Mouse (Mus musculus) liver, postnatal 0 days (tissue): ENCODE data around the gene Nrbp1. TPM values are rescaled to one million over a fixed set of nuclear protein-coding genes. Genes with fewer than 3 reads are reported as not detected.
A peak's percentile ranks its signal among the peaks of the same experiment; 100 is the strongest.

Experiments used
- ATAC-seq: fragments of 200-750 bp; cut with Nextera tagmentation; 2 replicates; pipeline ENCODE4 v1.8.0; 2017; ENCODE audit warnings: mild to moderate bottlenecking, moderate library complexity
- DNase-seq: peaks from one replicate; pipeline ENCODE4 v3.0.0-alpha.2; 2016
- H3K27ac ChIP-seq: fragments of 300-500 bp; sonication (generic); 2 replicates; pipeline ENCODE4 v1.5.1; 2014; ENCODE audit warnings: antibody characterized with exemption, moderate library complexity, mild to moderate bottlenecking, low read depth
- H3K27me3 ChIP-seq: fragments of 300-500 bp; sonication (generic); 2 replicates; pipeline ENCODE4 v1.6.1; 2014; ENCODE audit warnings: low read length, control low read depth, mixed read lengths; ENCODE audit not compliant: insufficient read depth
- H3K36me3 ChIP-seq: fragments of 300-500 bp; sonication (generic); replicated peaks from 2 replicates; pipeline ENCODE4 v1.6.1; 2014; ENCODE audit warnings: mild to moderate bottlenecking, control low read depth, low read length, moderate library complexity, mixed read lengths; ENCODE audit not compliant: insufficient read depth
- H3K4me1 ChIP-seq: fragments of 300-500 bp; sonication (generic); 2 replicates; pipeline ENCODE4 v1.6.1; 2014; ENCODE audit warnings: antibody characterized with exemption, mild to moderate bottlenecking, control low read depth; ENCODE audit not compliant: insufficient read depth
- H3K4me2 ChIP-seq: fragments of 300-500 bp; sonication (generic); 2 replicates; pipeline ENCODE4 v1.6.1; 2014; ENCODE audit warnings: low read depth, mild to moderate bottlenecking, low read length, moderate library complexity, mixed read lengths
- H3K4me3 ChIP-seq: fragments of 300-500 bp; sonication (generic); 2 replicates; pipeline ENCODE4 v1.5.1; 2014; ENCODE audit warnings: low read depth, low read length
- H3K9ac ChIP-seq: fragments of 300-500 bp; sonication (generic); replicated peaks from 2 replicates; pipeline ENCODE4 v1.6.1; 2014; ENCODE audit warnings: mild to moderate bottlenecking, moderate library complexity
- H3K9me3 ChIP-seq: fragments of 300-500 bp; sonication (generic); 2 replicates; pipeline ENCODE4 v1.6.1; 2016; ENCODE audit warnings: mild to moderate bottlenecking, control low read depth, low read length, mixed read lengths
- CTCF ChIP-seq: sonication (generic); IDR thresholded peaks from 2 replicates; pipeline ENCODE4 v1.5.1; 2016; ENCODE audit warnings: antibody characterized with exemption, low read depth
- EP300 ChIP-seq: IDR thresholded peaks from 2 replicates; pipeline ENCODE4 v1.6.1; 2016; ENCODE audit warnings: antibody characterized with exemption, low read depth, mild to moderate bottlenecking
- WGBS: fragments of 180-500 bp; shearing (Covaris S2); extraction: QIAGEN DNeasy Blood & Tissue Kit; methylation state at CpG from one replicate; pipeline ENCODE4 v1.1.7; 2014; ENCODE audit not compliant: insufficient replicate concordance; 5-methylcytosine and 5-hydroxymethylcytosine counted together
- polyA plus RNA-seq: library from polyadenylated mRNA; unstranded; fragments of >200 nt; fragmentation: Nextera tagmentation; extraction: Ambion mirVana; gene quantifications from 2 replicates; pipeline ENCODE4 v1.2.1, GENCODE M21; 2015

Gene Nrbp1
- polyA plus RNA-seq: 42.9 and 43.0 TPM in 2 replicates

DNA sequence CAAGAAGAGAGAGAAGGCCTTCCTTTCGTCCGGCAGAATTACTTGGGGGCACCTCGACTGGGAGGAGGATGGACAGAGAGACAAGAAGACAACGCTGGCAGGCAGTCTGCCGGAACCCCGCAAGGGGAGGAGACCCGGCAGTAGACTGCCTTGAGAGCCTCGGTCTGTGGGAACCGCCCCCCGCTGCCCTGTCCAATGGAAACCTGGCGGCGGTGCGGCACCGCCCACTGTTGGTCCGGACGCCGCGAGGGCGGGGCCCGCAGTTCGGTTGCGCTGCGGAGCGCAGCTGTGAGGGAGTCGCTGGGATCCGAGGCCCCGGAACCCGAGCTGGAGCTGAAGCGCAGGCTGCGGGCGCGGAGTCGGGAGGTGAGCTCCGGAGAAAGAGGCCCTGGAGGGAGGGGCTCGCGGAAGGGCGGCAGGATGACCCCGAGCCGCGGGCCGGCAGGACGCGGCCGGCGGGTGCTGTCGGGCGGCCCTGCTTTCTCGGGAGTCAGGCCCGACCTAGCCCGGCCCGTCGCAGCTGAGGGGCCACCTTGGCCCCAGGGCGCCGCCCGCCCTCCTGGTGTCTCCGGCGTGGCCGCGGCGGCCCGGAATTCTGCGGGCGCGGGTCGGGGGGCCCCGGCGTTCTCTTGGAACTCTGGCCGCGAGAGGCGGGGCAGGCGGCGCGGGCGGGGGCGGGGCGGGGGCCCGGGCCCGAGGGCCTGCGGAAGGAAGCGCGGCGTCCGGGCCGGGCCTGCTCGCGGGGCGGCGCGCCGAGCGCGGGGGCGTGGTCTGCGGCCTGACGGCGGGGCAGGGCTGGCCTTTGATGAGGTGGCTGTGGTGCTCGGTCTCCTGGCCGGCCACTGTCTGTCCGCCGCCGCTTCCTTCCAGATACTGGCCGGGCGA is at the start of gene Nrbp1, which contains the start of gene Gm9970:
TSS of gene Nrbp1 (plus strand) at position 228 of the 885 bp plus-strand sequence.
TSS of gene Gm9970 (minus strand) at position 596 of the 885 bp plus-strand sequence.
- Histone ChIP-seq H3K4me3 (peak within 1 kb of the TSS; percentile 93), H3K9me3 (no peaks in the 10 kb centered on the region), H3K9ac (peak within 1 kb of the TSS; percentile 96), H3K36me3 (peaks cover 22% of the 10 kb centered on the region), H3K27me3 (no peaks in the 10 kb centered on the region), H3K27ac (peak within 1 kb of the TSS; percentile 98), H3K4me2 (peak within 1 kb of the TSS; percentile 92), H3K4me1 (peaks cover 8% of the 10 kb centered on the region)
- peak; percentile 98 for ATAC-seq
- TF ChIP-seq EP300: no peak
- peak; percentile 7; the same call in 1 of the 2 replicates for TF ChIP-seq CTCF
- under 1% methylated on average over 81 of the region's 103 CpGs for WGBS
- peak; percentile 97 for DNase-seq

DNA sequence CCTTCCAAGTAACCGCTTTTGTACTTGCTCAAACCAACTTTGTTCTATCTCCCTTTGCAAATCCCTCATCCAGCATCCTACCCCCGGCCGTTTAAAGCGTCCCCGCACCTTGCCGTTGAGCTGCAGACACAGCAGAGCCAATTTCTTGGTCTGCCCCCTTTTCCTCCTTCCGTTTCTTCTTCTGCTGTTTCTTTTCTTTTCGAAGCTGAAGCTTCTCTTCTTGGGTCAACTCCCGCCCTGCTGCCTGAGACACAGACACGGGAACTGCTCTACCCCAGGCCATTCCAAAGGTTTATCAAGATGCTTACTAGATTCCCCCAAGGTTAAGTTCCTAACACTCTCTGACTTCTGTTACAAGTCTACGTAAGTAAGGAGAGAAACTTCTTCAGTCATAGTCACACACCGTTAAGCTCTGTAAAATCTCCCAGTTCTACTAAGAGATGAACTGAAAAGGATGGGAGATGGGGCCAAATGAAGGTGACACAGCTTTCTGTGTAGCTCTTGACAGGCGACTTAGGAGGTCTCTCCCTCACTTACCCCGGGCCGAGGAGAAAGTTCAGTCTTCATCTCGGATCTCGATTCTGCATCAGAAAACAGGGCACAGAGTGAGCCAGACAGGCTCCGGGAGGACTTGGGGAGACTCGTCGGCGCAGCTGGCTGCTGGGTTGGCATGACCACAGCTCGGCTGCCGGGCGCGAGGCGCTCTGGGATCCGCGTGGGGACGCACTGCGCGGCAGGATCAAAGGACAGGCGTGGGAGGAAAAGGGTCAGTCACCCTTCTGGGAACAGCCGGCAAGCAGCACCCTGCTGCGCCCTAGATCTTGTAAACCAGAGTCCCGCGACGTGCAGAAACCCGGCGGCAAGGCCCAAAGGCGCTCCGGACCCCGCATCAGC is 48.4 kb upstream of the Nrbp1 start:
- TF ChIP-seq CTCF (no peak), EP300 (no peak)
- DNase-seq (peak; percentile 90), ATAC-seq (peak; percentile 77)
- peak overlapping the region; percentile 94 for H3K27ac ChIP-seq
- H3K4me1 ChIP-seq: peaks cover 17% of the 10 kb centered on the region
- no peaks in the 10 kb centered on the region for H3K27me3 ChIP-seq
- H3K36me3 ChIP-seq: peaks cover 56% of the 10 kb centered on the region
- H3K9me3 ChIP-seq: no peaks in the 10 kb centered on the region
- peak overlapping the region; percentile 86 for H3K4me2 ChIP-seq
- H3K9ac ChIP-seq: peak overlapping the region; percentile 89
- WGBS: 9% methylated on average over 42 of the region's 42 CpGs
- peak overlapping the region; percentile 74 for H3K4me3 ChIP-seq

DNA sequence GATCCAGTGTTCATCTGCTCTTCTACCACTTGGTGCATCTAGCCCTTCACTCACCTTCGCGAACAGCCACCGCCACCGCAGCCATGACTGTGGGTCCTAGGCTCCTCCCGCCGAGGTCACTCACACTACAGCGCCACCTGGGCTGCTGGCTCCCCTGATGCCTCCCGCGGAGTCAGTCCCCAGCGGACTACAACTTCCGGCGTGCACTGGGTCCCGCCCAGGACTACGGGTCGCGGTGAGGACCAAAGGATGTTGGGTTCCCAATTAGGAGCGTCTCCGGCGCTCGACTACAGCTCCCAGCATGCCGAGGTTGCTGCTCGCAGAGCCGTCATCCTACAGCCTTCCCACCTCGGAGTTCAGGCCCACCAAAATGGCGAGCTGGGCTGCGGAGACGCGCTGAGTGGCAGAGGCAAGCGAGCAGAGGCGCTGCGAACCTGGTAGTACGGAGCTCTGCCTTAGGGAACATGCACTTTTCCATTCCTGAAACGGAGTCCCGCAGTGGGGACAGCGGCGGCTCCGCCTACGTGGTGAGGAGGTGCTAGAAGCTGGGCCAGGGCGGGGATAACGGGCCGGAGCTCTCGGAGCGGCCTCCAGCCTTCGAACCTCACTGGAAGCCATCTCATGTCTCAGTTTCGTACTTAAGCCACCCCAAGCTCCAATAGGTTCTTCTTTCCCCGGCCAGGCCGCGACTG is 47.6 kb upstream of the Nrbp1 start, which contains the start of the genes Snx17 and Eif2b4:
TSS of gene Snx17 (plus strand) at position 289 of the 692 bp plus-strand sequence.
TSS of gene Eif2b4 (minus strand) at position 492 of the 692 bp plus-strand sequence.
- DNase-seq: peak; percentile 100
- Histone ChIP-seq H3K27ac (peak within 1 kb of the TSS; percentile 94), H3K4me1 (peaks cover 17% of the 10 kb centered on the region), H3K27me3 (no peaks in the 10 kb centered on the region), H3K4me2 (peak within 1 kb of the TSS; percentile 86), H3K4me3 (peak within 1 kb of the TSS; percentile 74), H3K36me3 (peaks cover 56% of the 10 kb centered on the region), H3K9ac (peak within 1 kb of the TSS; percentile 89), H3K9me3 (no peaks in the 10 kb centered on the region)
- peak; percentile 95 for ATAC-seq
- WGBS: under 1% methylated on average over 48 of the region's 48 CpGs
- TF ChIP-seq EP300 (peak; percentile 40; the same call in 1 of the 2 replicates), CTCF (peak; percentile 93)

DNA sequence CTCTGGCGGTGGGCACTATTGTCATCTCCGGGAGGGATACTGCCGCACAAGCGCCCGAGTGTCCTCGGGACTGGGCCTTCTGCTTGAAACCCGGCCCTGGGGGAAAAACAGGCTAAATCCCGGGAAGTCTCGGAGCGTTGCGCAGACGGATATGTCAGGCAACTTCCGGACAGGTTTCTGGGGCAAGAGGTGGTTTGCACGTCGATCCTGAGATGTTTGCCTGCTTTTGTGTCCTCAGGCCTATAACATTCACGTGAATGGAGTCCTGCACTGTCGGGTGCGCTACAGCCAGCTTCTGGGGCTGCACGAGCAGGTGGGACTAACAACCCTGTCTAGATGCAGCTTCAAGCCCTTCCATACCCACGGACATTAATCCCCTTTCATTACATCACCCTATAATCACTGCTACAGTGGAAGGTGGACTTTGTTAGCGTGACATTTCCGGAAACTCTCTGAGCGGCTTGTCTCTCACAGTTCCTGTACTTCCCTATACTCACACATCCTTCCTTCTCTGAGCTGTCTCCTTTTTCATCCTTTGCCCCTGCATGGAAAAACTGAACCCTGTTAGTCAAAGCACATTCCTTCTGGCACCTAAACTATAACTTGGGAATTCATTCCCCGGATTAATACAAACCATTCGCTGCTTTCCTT is 46.9 kb upstream of the Nrbp1 start:
- H3K36me3 ChIP-seq: peaks cover 60% of the 10 kb centered on the region
- 7% methylated on average over 25 of the region's 25 CpGs for whole genome bisulfite sequencing
- no peaks in the 10 kb centered on the region for H3K9me3 ChIP-seq
- peak overlapping the region; percentile 74 for H3K4me3 ChIP-seq
- ATAC-seq (peak; percentile 1; the same call in 1 of the 2 replicates), DNase-seq (no peak)
- no peaks in the 10 kb centered on the region for H3K27me3 ChIP-seq
- peak overlapping the region; percentile 86 for H3K4me2 ChIP-seq
- H3K27ac ChIP-seq: peak overlapping the region; percentile 94
- H3K9ac ChIP-seq: peak overlapping the region; percentile 89
- H3K4me1 ChIP-seq: peaks cover 17% of the 10 kb centered on the region
- no peak for TF ChIP-seq CTCF
- TF ChIP-seq EP300: no peak
